Comparison of ENCODE assay signal across 8 mouse cellular contexts in genomic region chr4:152273621-152274236, GRCm38 (mm10). TPM values are rescaled to one million over a fixed set of nuclear protein-coding genes. Genes with fewer than 3 reads are reported as not detected.
A peak's percentile ranks its signal among the peaks of the same experiment; 100 is the strongest.
DNase-seq lines count a peak whose midpoint lies in the region; TF ChIP-seq lines count a peak whose summit lies in the region.

Gpr153 (plus strand) TSS chr4:152274232.

- under 1% methylated on average over 46 of the region's 48 CpGs for WGBS in heart, embryonic 10.5 days
- 3% methylated on average over 47 of the region's 48 CpGs for WGBS in small intestine, adult 2 months

- no peak for TF ChIP-seq CTCF in small intestine, adult 2 months (IDR thresholded peaks at IDR 0.05; ENCODE audit: extremely low read depth, insufficient read length, insufficient replicate concordance, low read depth, low read length)

- DNase-seq in 3134 (ENCODE audit: extremely low read depth, insufficient read length, low spot score) (peak; percentile 51), ES-E14 (ENCODE audit: low read depth, low spot score) (no peak)
- DNase-seq in embryo, embryonic 11 days: peak; percentile 80
- DNase-seq in heart, embryonic 10.5 days (ENCODE audit: low spot score): peak; percentile 84
- peak; percentile 81 for DNase-seq in kidney, postnatal 10 days
- DNase-seq in lung, postnatal 14 days: peak; percentile 58
- no peak for DNase-seq in ovary, adult 18-20 months (ENCODE audit: low spot score)

- peak within 1 kb of the TSS; percentile 69 for H3K9ac ChIP-seq in ES-E14 (ENCODE audit: insufficient read depth, low read depth, low read length, poor library complexity, severe bottlenecking)

- H3K27me3 ChIP-seq in heart, embryonic 10.5 days (ENCODE audit: insufficient read depth, poor library complexity, severe bottlenecking): peaks cover 65% of the 10 kb centered on the region
- peaks cover 19% of the 10 kb centered on the region for H3K27me3 ChIP-seq in small intestine, adult 2 months (ENCODE audit: control insufficient read depth, insufficient read depth, low read length)

- TF ChIP-seq POLR2A in small intestine, adult 2 months (IDR thresholded peaks at IDR 0.05; ENCODE audit: low read depth, low read length): no peak

- no peaks in the 10 kb centered on the region for H3K36me3 ChIP-seq in ES-E14 (ENCODE audit: control insufficient read depth, insufficient read depth, low read length, poor library complexity, severe bottlenecking)
- no peaks in the 10 kb centered on the region for H3K36me3 ChIP-seq in heart, embryonic 10.5 days
- H3K36me3 ChIP-seq in small intestine, adult 2 months (ENCODE audit: control insufficient read depth, insufficient read depth, low read length): no peaks in the 10 kb centered on the region

- peak within 1 kb of the TSS; percentile 68 to 81 for H3K4me3 ChIP-seq in ES-E14 (ENCODE audit: insufficient read depth in 1 of 2, low read depth in 1 of 2, low read length in 2 of 2, poor library complexity in 1 of 2, severe bottlenecking in 1 of 2)
- peak within 1 kb of the TSS; percentile 84 for H3K4me3 ChIP-seq in heart, embryonic 10.5 days
- peak within 1 kb of the TSS; percentile 58 for H3K4me3 ChIP-seq in small intestine, adult 2 months (ENCODE audit: low read depth, low read length)

- in situ Hi-C loops in ES-E14 (cut with MboI; ENCODE audit: low sequenced_read_pairs in 2 of 2, unreplicated experiment in 2 of 2): no loop called here

- H3K27ac ChIP-seq in ES-E14 (ENCODE audit: insufficient read depth, low read depth, low read length, poor library complexity, severe bottlenecking): no peak within 1 kb of the TSS
- H3K27ac ChIP-seq in heart, embryonic 10.5 days: peak within 1 kb of the TSS; percentile 88
- peak within 1 kb of the TSS; percentile 9; the same call in 1 of the 2 replicates for H3K27ac ChIP-seq in small intestine, adult 2 months (ENCODE audit: insufficient read depth, low read depth, low read length)

- H3K4me1 ChIP-seq in ES-E14 (ENCODE audit: control insufficient read depth in 2 of 2, insufficient read depth in 2 of 2, low read length in 2 of 2, poor library complexity in 1 of 2): peaks cover 0 to 14% of the 10 kb centered on the region in 2 experiments; a peak in 1 of 4 replicates
- peaks cover 67% of the 10 kb centered on the region for H3K4me1 ChIP-seq in heart, embryonic 10.5 days
- H3K4me1 ChIP-seq in small intestine, adult 2 months (ENCODE audit: control insufficient read depth, insufficient read depth, insufficient read length, low read length): peaks cover 10% of the 10 kb centered on the region; the same call in 1 of the 2 replicates

- H3K9me3 ChIP-seq in ES-E14 (ENCODE audit: control insufficient read depth, insufficient read depth, low read depth, low read length): no peaks in the 10 kb centered on the region
- no peaks in the 10 kb centered on the region; the same call in 1 of the 2 replicates for H3K9me3 ChIP-seq in heart, embryonic 10.5 days

TF ChIP-seq in ES-E14, 5 proteins besides CTCF, POLR2A, EP300 and RAD21:
- TF ChIP-seq HCFC1 (IDR thresholded peaks at IDR 0.05; ENCODE audit: borderline replicate concordance, insufficient read depth, low read length) (no peak), MAFK (IDR thresholded peaks at IDR 0.05; ENCODE audit: insufficient read depth, low read depth, low read length) (no peak), CHD2 (IDR thresholded peaks at IDR 0.05; ENCODE audit: low read depth, low read length) (no peak), ZC3H11A (IDR thresholded peaks at IDR 0.05; ENCODE audit: borderline replicate concordance, low read depth, low read length) (no peak)
TF ChIP-seq in ES-E14: peak in this region for 0.

RNA-seq across cellular contexts. Expression of gene Gpr153, which starts in this region (rescaled TPM):
- 5.1 and 7.2 TPM in 2 replicates for total RNA-seq in ES-E14 (2012; rRNA removed)
- polyA plus RNA-seq in heart, embryonic 10.5 days (2016; fragmentation: Nextera tagmentation; extraction: Ambion mirVana): 5.5 and 6.3 TPM in 2 replicates
- 9.4 and 11.6 TPM in 2 replicates for polyA plus RNA-seq in small intestine, adult 2 months (2012; rRNA removed)

Comparison
In these comparisons a context has a peak if more than half of its experiments do, and no peak if none do; other contexts are left out.
1. DNase-seq: peak in 3134 (single experiment), embryo, embryonic 11 days (single experiment), heart, embryonic 10.5 days (single experiment), kidney, postnatal 10 days (single experiment) and lung, postnatal 14 days (single experiment); none in ES-E14 (single experiment) and ovary, adult 18-20 months (single experiment).
2. Peak in every context shown above with its lines, with median percentiles within 50 percentile points of each other: H3K4me3 ChIP-seq.